ENCODE assay signal across 8 mouse cellular contexts in genomic region chr10:127078001-127078676, GRCm38 (mm10). TPM values are rescaled to one million over a fixed set of nuclear protein-coding genes. Genes with fewer than 3 reads are reported as not detected.
A peak's percentile ranks its signal among the peaks of the same experiment; 100 is the strongest.
DNase-seq lines count a peak whose midpoint lies in the region; ATAC-seq and TF ChIP-seq lines count a peak whose summit lies in the region.

No protein-coding gene starts in this region.

- H3K36me3 ChIP-seq in heart, embryonic 15.5 days, result no peaks in the 10 kb centered on the region
- H3K36me3 ChIP-seq in embryonic facial prominence, embryonic 11.5 days (replicated peaks; ENCODE audit: control insufficient read depth, insufficient read depth, low read depth, low read length), result no peaks in the 10 kb centered on the region
- peaks cover 2% of the 10 kb centered on the region; the same call in 1 of the 2 replicates for H3K36me3 ChIP-seq in neural tube, embryonic 15.5 days
- H3K36me3 ChIP-seq in thymus, adult 2 months (ENCODE audit: control insufficient read depth, insufficient read depth, low read length), result peaks cover 13% of the 10 kb centered on the region

- peak overlapping the region; percentile 48 for H3K4me3 ChIP-seq in heart, embryonic 15.5 days
- H3K4me3 ChIP-seq in embryonic facial prominence, embryonic 11.5 days (ENCODE audit: low read depth, low read length), result peak overlapping the region; percentile 63
- peak overlapping the region; percentile 85 for H3K4me3 ChIP-seq in left cerebral cortex, adult 2 months
- H3K4me3 ChIP-seq in neural tube, embryonic 15.5 days (replicated peaks), result peak overlapping the region; percentile 81
- no peak overlapping the region for H3K4me3 ChIP-seq in thymus, adult 2 months (ENCODE audit: control insufficient read depth, insufficient read depth, low read length)

- no peak for ATAC-seq in heart, embryonic 15.5 days (replicated peaks; ENCODE audit: insufficient number of reproducible peaks, insufficient read depth, low FRiP score, low read depth)
- peak; percentile 27; the same call in 1 of the 2 replicates for ATAC-seq in embryonic facial prominence, embryonic 11.5 days (replicated peaks; ENCODE audit: insufficient number of reproducible peaks, low FRiP score, low TSS enrichment, low read depth)
- peak; percentile 54 for ATAC-seq in neural tube, embryonic 15.5 days (ENCODE audit: low FRiP score)
- ATAC-seq in monocyte, adult 5-6 weeks (replicated peaks; ENCODE audit: insufficient number of reproducible peaks, low FRiP score, low TSS enrichment, poor library complexity, severe bottlenecking), result no peak

- peak overlapping the region; percentile 74 for H3K4me2 ChIP-seq in heart, embryonic 15.5 days
- H3K4me2 ChIP-seq in embryonic facial prominence, embryonic 11.5 days (ENCODE audit: low read depth, low read length), result peak overlapping the region; percentile 98
- H3K4me2 ChIP-seq in neural tube, embryonic 15.5 days, result peak overlapping the region; percentile 93

- TF ChIP-seq CTCF in left cerebral cortex, adult 2 months (IDR thresholded peaks at IDR 0.05), result no peak
- no peak for TF ChIP-seq CTCF in thymus, adult 2 months (IDR thresholded peaks at IDR 0.05; ENCODE audit: borderline replicate concordance, control insufficient read depth, extremely low read depth, insufficient read depth, low read length, poor library complexity)

- H3K27me3 ChIP-seq in heart, embryonic 15.5 days, result peaks cover 82% of the 10 kb centered on the region
- peaks cover 47% of the 10 kb centered on the region for H3K27me3 ChIP-seq in embryonic facial prominence, embryonic 11.5 days (ENCODE audit: control insufficient read depth, insufficient read depth, low read length)
- peaks cover 7% of the 10 kb centered on the region for H3K27me3 ChIP-seq in neural tube, embryonic 15.5 days (replicated peaks)
- no peaks in the 10 kb centered on the region for H3K27me3 ChIP-seq in thymus, adult 2 months (ENCODE audit: control insufficient read depth, insufficient read depth, low read length)

- no peak for DNase-seq in heart, postnatal 4 days
- no peak for DNase-seq in embryonic facial prominence, embryonic 11.5 days (ENCODE audit: low spot score)
- DNase-seq in left cerebral cortex, adult 2 months (ENCODE audit: extremely low spot score in 1 of 2, low spot score in 2 of 2), result peak; percentile 54 to 70
- DNase-seq in thymus, adult 2 months, result no peak
- DNase-seq in adrenal gland, adult 18-20 months (ENCODE audit: low spot score in 2 of 2), result no peak

- no peak overlapping the region for H3K9ac ChIP-seq in heart, embryonic 15.5 days
- H3K9ac ChIP-seq in embryonic facial prominence, embryonic 11.5 days (replicated peaks; ENCODE audit: low read length), result no peak overlapping the region
- peak overlapping the region; percentile 42; the same call in 1 of the 2 replicates for H3K9ac ChIP-seq in neural tube, embryonic 15.5 days (replicated peaks)

- WGBS in heart, embryonic 15.5 days, result 8% methylated on average over 10 of the region's 12 CpGs
- WGBS in embryonic facial prominence, embryonic 11.5 days, result 2% methylated on average over 11 of the region's 12 CpGs
- WGBS in neural tube, embryonic 15.5 days, result 2% methylated on average over 12 of the region's 12 CpGs
- 81% methylated on average over 12 of the region's 12 CpGs for WGBS in thymus, adult 2 months

- TF ChIP-seq POLR2A in thymus, adult 2 months (IDR thresholded peaks at IDR 0.05; ENCODE audit: control insufficient read depth, extremely low read depth, insufficient read depth, low read length, poor library complexity), result no peak

- intact Hi-C loops in left cerebral cortex, adult 2 months (cut with DNase I), result no loop called here

- H3K27ac ChIP-seq in heart, embryonic 15.5 days, result no peak overlapping the region
- H3K27ac ChIP-seq in embryonic facial prominence, embryonic 11.5 days (replicated peaks; ENCODE audit: low read depth, low read length), result no peak overlapping the region
- peak overlapping the region; percentile 96 for H3K27ac ChIP-seq in left cerebral cortex, adult 2 months
- H3K27ac ChIP-seq in neural tube, embryonic 15.5 days (replicated peaks), result peak overlapping the region; percentile 91
- H3K27ac ChIP-seq in thymus, adult 2 months (ENCODE audit: control insufficient read depth, insufficient read depth, low read length), result no peak overlapping the region

- H3K9me3 ChIP-seq in heart, embryonic 15.5 days (replicated peaks), result no peaks in the 10 kb centered on the region
- H3K9me3 ChIP-seq in embryonic facial prominence, embryonic 11.5 days (replicated peaks; ENCODE audit: control insufficient read depth, low read length), result no peaks in the 10 kb centered on the region
- H3K9me3 ChIP-seq in neural tube, embryonic 15.5 days (replicated peaks), result no peaks in the 10 kb centered on the region

- peaks cover 38% of the 10 kb centered on the region for H3K4me1 ChIP-seq in heart, embryonic 15.5 days (replicated peaks)
- H3K4me1 ChIP-seq in embryonic facial prominence, embryonic 11.5 days (ENCODE audit: control insufficient read depth, insufficient read depth, low read length), result peaks cover 13% of the 10 kb centered on the region
- H3K4me1 ChIP-seq in neural tube, embryonic 15.5 days, result peaks cover 53% of the 10 kb centered on the region
- H3K4me1 ChIP-seq in thymus, adult 2 months (replicated peaks; ENCODE audit: control insufficient read depth, insufficient read depth, low read length), result peaks cover 22% of the 10 kb centered on the region

RNA-seq across cellular contexts. Expression of gene Agap2, which starts 3.1 kb away (rescaled TPM):
- 0.62 TPM in 1 of 2 replicates, not detected in the other for polyA plus RNA-seq in heart, embryonic 15.5 days (2015; fragmentation: Nextera tagmentation; extraction: Ambion mirVana)
- total RNA-seq in heart, postnatal 4 days (2021), result 1 to 10 TPM; 2.1 to 2.8 TPM
- polyA plus RNA-seq in embryonic facial prominence, embryonic 11.5 days (2014; fragmentation: Nextera tagmentation; extraction: Ambion mirVana), result 0.80 and 0.95 TPM in 2 replicates
- total RNA-seq in left cerebral cortex, adult 2 months (2021), result 100 to 1,000 TPM; 627 to 694 TPM
- 4.6 and 5.3 TPM in 2 replicates for polyA plus RNA-seq in neural tube, embryonic 15.5 days (2015; fragmentation: Nextera tagmentation; extraction: Ambion mirVana)
- 31.1 to 112 TPM (median 48.9 TPM) in 3 replicates for total RNA-seq in monocyte, adult 5-6 weeks (2017)
- polyA plus RNA-seq in thymus, adult 2 months (2012; rRNA removed), result 123 and 149 TPM in 2 replicates
- 1 to 10 TPM; 3.1 to 3.2 TPM for total RNA-seq in adrenal gland, adult 18-20 months (2021)

RNA-seq across cellular contexts. Expression of gene Tspan31, which starts 8.1 kb away (rescaled TPM):
- polyA plus RNA-seq in heart, embryonic 15.5 days (2015; fragmentation: Nextera tagmentation; extraction: Ambion mirVana), result 100 and 119 TPM in 2 replicates
- total RNA-seq in heart, postnatal 4 days (2021), result 10 to 100 TPM; 49.2 to 49.7 TPM
- polyA plus RNA-seq in embryonic facial prominence, embryonic 11.5 days (2014; fragmentation: Nextera tagmentation; extraction: Ambion mirVana), result 83.4 and 98.5 TPM in 2 replicates
- 10 to 100 TPM; 63.7 to 64.4 TPM for total RNA-seq in left cerebral cortex, adult 2 months (2021)
- 108 and 123 TPM in 2 replicates for polyA plus RNA-seq in neural tube, embryonic 15.5 days (2015; fragmentation: Nextera tagmentation; extraction: Ambion mirVana)
- 38.1 to 49.9 TPM (median 47.0 TPM) in 3 replicates for total RNA-seq in monocyte, adult 5-6 weeks (2017)
- 39.5 and 45.2 TPM in 2 replicates for polyA plus RNA-seq in thymus, adult 2 months (2012; rRNA removed)
- total RNA-seq in adrenal gland, adult 18-20 months (2021), result 100 to 1,000 TPM; 106 to 107 TPM

RNA-seq across cellular contexts. Expression of gene Cdk4, which starts 14.8 kb away (rescaled TPM):
- 718 and 864 TPM in 2 replicates for polyA plus RNA-seq in heart, embryonic 15.5 days (2015; fragmentation: Nextera tagmentation; extraction: Ambion mirVana)
- 100 to 1,000 TPM; 289 to 314 TPM for total RNA-seq in heart, postnatal 4 days (2021)
- 3,117 and 3,128 TPM in 2 replicates for polyA plus RNA-seq in embryonic facial prominence, embryonic 11.5 days (2014; fragmentation: Nextera tagmentation; extraction: Ambion mirVana)
- total RNA-seq in left cerebral cortex, adult 2 months (2021), result 10 to 100 TPM; 74.4 to 75.2 TPM
- polyA plus RNA-seq in neural tube, embryonic 15.5 days (2015; fragmentation: Nextera tagmentation; extraction: Ambion mirVana), result 551 and 796 TPM in 2 replicates
- 23.3 to 49.4 TPM (median 23.9 TPM) in 3 replicates for total RNA-seq in monocyte, adult 5-6 weeks (2017)
- 375 and 384 TPM in 2 replicates for polyA plus RNA-seq in thymus, adult 2 months (2012; rRNA removed)
- 100 to 1,000 TPM; 138 to 172 TPM for total RNA-seq in adrenal gland, adult 18-20 months (2021)

RNA-seq across cellular contexts. Expression of gene March9, which starts 18.2 kb away (rescaled TPM):
- polyA plus RNA-seq in heart, embryonic 15.5 days (2015; fragmentation: Nextera tagmentation; extraction: Ambion mirVana), result 0.13 and 0.25 TPM in 2 replicates
- total RNA-seq in heart, postnatal 4 days (2021), result 1 to 10 TPM; 1.7 to 1.8 TPM
- 1.5 and 1.8 TPM in 2 replicates for polyA plus RNA-seq in embryonic facial prominence, embryonic 11.5 days (2014; fragmentation: Nextera tagmentation; extraction: Ambion mirVana)
- total RNA-seq in left cerebral cortex, adult 2 months (2021), result 10 to 100 TPM; 18.1 to 22.5 TPM
- 5.9 and 7.4 TPM in 2 replicates for polyA plus RNA-seq in neural tube, embryonic 15.5 days (2015; fragmentation: Nextera tagmentation; extraction: Ambion mirVana)
- total RNA-seq in monocyte, adult 5-6 weeks (2017), result 1.6 TPM in 1 of 3 replicates, not detected in the others
- 4.4 and 5.4 TPM in 2 replicates for polyA plus RNA-seq in thymus, adult 2 months (2012; rRNA removed)
- 1 to 10 TPM; 6.3 to 6.8 TPM for total RNA-seq in adrenal gland, adult 18-20 months (2021)

RNA-seq across cellular contexts. Expression of gene Cyp27b1, which starts 30.1 kb away (rescaled TPM):
- polyA plus RNA-seq in heart, embryonic 15.5 days (2015; fragmentation: Nextera tagmentation; extraction: Ambion mirVana), result 0.08 and 0.13 TPM in 2 replicates
- total RNA-seq in heart, postnatal 4 days (2021), result under 1 TPM in 1 of 2 experiments, not detected in 1; 0.45 TPM
- not detected in 2 replicates for polyA plus RNA-seq in embryonic facial prominence, embryonic 11.5 days (2014; fragmentation: Nextera tagmentation; extraction: Ambion mirVana)
- total RNA-seq in left cerebral cortex, adult 2 months (2021), result under 1 TPM; 0.36 to 0.77 TPM
- polyA plus RNA-seq in neural tube, embryonic 15.5 days (2015; fragmentation: Nextera tagmentation; extraction: Ambion mirVana), result 0.11 and 0.14 TPM in 2 replicates
- total RNA-seq in monocyte, adult 5-6 weeks (2017), result not detected in 3 replicates
- polyA plus RNA-seq in thymus, adult 2 months (2012; rRNA removed), result 0.32 and 0.38 TPM in 2 replicates
- under 1 TPM; 0.42 to 0.56 TPM for total RNA-seq in adrenal gland, adult 18-20 months (2021)

Comparison
In these comparisons a context has a peak if more than half of its experiments do, and no peak if none do; other contexts are left out.
1. ATAC-seq: peak in embryonic facial prominence, embryonic 11.5 days (single experiment) and neural tube, embryonic 15.5 days (single experiment); none in heart, embryonic 15.5 days (single experiment) and monocyte, adult 5-6 weeks (single experiment).
2. H3K27ac ChIP-seq: peak in left cerebral cortex, adult 2 months (single experiment) and neural tube, embryonic 15.5 days (single experiment); none in heart, embryonic 15.5 days (single experiment), embryonic facial prominence, embryonic 11.5 days (single experiment) and thymus, adult 2 months (single experiment).
3. DNase-seq: peak in left cerebral cortex, adult 2 months (2 of 2); none in heart, postnatal 4 days (single experiment), embryonic facial prominence, embryonic 11.5 days (single experiment), thymus, adult 2 months (single experiment) and adrenal gland, adult 18-20 months (0 of 2).
4. Peak in every context shown above with its lines, with median percentiles within 50 percentile points of each other: H3K4me2 ChIP-seq.